Mouse (Mus musculus) intestine, embryonic 14.5 days (tissue): ENCODE data around the gene Parp3. TPM values are rescaled to one million over a fixed set of nuclear protein-coding genes. Genes with fewer than 3 reads are reported as not detected.

ENCODE experiments used
- ATAC-seq: fragments of 200-750 bp; cut with Nextera tagmentation; replicated peaks from 2 replicates; pipeline ENCODE4 v1.8.0; 2017; ENCODE audit warnings: low read depth, moderate number of reproducible peaks, moderate TSS enrichment, moderate library complexity; ENCODE audit not compliant: low FRiP score, low TSS enrichment
- DNase-seq: peaks from one replicate; pipeline ENCODE4 v3.0.0-alpha.2; 2018; ENCODE audit warnings: low spot score
- H3K27ac ChIP-seq: fragments of 300-500 bp; sonication (generic); 2 replicates; pipeline ENCODE4 v1.5.1; 2014; ENCODE audit warnings: low read depth, mild to moderate bottlenecking, control low read depth
- H3K27me3 ChIP-seq: fragments of 300-500 bp; sonication (generic); replicated peaks from 2 replicates; pipeline ENCODE4 v1.6.1; 2014; ENCODE audit warnings: low read length, control low read depth; ENCODE audit not compliant: control insufficient read depth, insufficient read depth
- H3K36me3 ChIP-seq: fragments of 300-500 bp; sonication (generic); 2 replicates; pipeline ENCODE4 v1.6.1; 2014; ENCODE audit warnings: low read length, control low read depth; ENCODE audit not compliant: control insufficient read depth, insufficient read depth
- H3K4me1 ChIP-seq: fragments of 300-500 bp; sonication (generic); replicated peaks from 2 replicates; pipeline ENCODE4 v1.6.1; 2014; ENCODE audit warnings: low read length, control low read depth, mixed read lengths; ENCODE audit not compliant: control insufficient read depth, insufficient read depth
- H3K4me2 ChIP-seq: fragments of 300-500 bp; sonication (generic); 2 replicates; pipeline ENCODE4 v1.6.1; 2014; ENCODE audit warnings: low read length
- H3K4me3 ChIP-seq: fragments of 300-500 bp; sonication (generic); 2 replicates; pipeline ENCODE4 v1.5.1; 2014; ENCODE audit warnings: low read depth, low read length, control low read depth, mixed read lengths
- H3K9ac ChIP-seq: fragments of 300-500 bp; sonication (generic); 2 replicates; pipeline ENCODE4 v1.6.1; 2014; ENCODE audit warnings: mild to moderate bottlenecking, low read length
- H3K9me3 ChIP-seq: fragments of 300-500 bp; sonication (generic); 2 replicates; pipeline ENCODE4 v1.6.1; 2016; ENCODE audit warnings: low read length, control low read depth; ENCODE audit not compliant: control insufficient read depth
- WGBS: fragments of 180-500 bp; shearing (Covaris S2); extraction: QIAGEN DNeasy Blood & Tissue Kit; methylation state at CpG from one replicate; pipeline ENCODE4 v1.1.7; 2014; 5-methylcytosine and 5-hydroxymethylcytosine counted together
- polyA plus RNA-seq: library from polyadenylated mRNA; unstranded; fragments of >200 nt; fragmentation: Nextera tagmentation; extraction: Ambion mirVana; gene quantifications from 2 replicates; pipeline ENCODE4 v1.2.1, GENCODE M21; 2014

The Parp3 gene
- polyA plus RNA-seq, 1 experiment from 2014 or later = 1.7 TPM

DNA sequence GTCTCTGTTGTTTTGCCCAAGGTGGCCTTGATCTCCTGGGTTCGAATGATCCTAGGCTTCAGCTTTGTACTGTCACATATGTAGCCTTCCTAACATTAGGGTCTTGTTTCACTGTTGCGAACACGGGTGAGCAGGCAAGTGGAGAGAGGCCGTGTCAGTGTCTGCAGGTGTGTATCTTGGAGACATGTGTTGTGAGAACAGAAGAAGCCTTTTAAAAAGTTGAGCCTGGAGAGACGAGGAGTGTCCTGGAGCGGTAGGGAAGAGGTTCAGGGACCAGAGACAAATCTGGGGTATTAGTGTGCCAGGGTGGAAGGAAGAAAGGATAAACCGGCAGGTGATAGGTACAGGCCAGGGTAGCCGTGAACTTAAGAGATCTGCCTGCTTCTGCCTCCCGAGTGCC, 1.4 kb upstream of the Parp3 start:
- Histone ChIP-seq H3K4me1 (peaks cover 15% of the 10 kb centered on the region), H3K4me2 (peak overlapping the region; percentile 96), H3K36me3 (peaks cover 22% of the 10 kb centered on the region), H3K4me3 (peak overlapping the region; percentile 85), H3K9me3 (no peaks in the 10 kb centered on the region), H3K27ac (no peak overlapping the region), H3K27me3 (no peaks in the 10 kb centered on the region), H3K9ac (peak overlapping the region; percentile 69)
- DNase-seq (no peak), ATAC-seq (no peak)
- WGBS = 81% methylated on average over 9 of the region's 9 CpGs

DNA sequence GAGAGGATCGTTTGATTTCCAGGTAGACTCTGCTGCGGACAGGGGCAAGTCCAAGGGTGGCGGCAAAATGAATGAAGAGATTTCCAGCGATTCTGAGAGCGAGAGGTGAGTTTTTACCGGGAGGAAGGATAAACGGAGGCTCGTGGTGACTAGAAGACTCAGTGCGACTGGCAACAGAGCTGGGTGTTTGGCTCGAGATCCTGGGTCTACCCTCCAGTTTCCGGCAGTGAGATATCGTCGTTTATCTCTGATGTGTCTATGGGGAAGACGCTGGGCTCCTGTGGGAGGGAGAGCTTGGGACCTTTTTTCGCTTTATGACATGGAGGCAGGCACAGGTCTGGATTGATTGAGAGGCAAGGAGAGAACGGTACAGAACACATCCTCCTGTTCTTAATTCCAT, 900 bp upstream of the Parp3 start:
- Histone ChIP-seq H3K36me3 (peaks cover 18% of the 10 kb centered on the region), H3K4me3 (peak overlapping the region; percentile 85), H3K27ac (no peak overlapping the region), H3K4me1 (peaks cover 15% of the 10 kb centered on the region), H3K9me3 (no peaks in the 10 kb centered on the region), H3K4me2 (peak overlapping the region; percentile 96), H3K27me3 (no peaks in the 10 kb centered on the region), H3K9ac (peak overlapping the region; percentile 69)
- DNase-seq (no peak), ATAC-seq (no peak)
- 2% methylated on average over 16 of the region's 16 CpGs for WGBS

DNA sequence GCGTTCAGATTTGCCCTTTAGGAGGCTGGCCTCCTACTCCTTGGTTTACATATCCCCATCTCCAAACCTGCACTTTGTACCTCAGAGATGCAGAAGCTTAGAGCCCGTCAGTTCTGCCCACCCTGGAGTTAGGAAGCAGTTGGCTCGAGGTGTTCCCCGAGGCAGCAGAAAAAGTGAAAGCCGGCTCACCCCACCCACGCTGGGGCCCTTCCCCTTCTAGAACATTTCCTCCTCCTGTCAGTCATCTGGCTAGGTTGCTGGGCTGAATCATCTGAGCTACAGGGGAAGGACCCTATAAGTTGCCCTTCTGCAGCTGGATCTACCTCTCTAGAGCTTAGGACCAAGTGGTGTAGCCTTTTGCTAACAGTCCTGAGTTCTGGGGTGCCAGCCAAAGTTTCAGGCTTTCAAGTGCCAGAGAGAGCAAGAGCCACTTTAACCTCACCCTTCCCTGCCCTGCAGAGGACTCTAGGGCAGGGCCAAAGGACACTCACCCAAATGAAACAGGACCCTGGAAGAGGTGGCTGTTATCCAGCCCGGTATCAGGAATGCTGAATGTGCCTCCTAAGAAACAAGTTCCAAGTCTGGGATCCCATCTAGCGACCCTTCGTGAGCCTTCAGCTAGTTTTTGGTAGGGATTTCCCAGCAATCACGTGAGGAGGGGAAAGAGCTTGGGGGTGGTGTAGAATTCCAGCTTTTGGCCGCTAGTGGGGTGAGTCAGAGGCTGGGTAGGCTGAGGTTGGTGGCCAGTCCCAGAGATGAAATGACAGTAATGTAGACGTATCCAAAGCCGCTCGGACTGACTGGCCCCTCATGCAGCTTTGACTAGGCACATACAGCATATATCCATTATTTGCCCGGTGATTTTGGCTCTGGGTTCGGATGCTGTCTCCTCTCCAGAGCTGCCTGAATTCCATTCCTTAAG, 486 bp downstream of the Parp3 start:
- Histone ChIP-seq H3K9ac (no peak overlapping the region), H3K36me3 (peaks cover 14% of the 10 kb centered on the region), H3K9me3 (no peaks in the 10 kb centered on the region), H3K27ac (no peak overlapping the region), H3K4me2 (peak overlapping the region; percentile 33), H3K4me3 (no peak overlapping the region), H3K27me3 (no peaks in the 10 kb centered on the region), H3K4me1 (peaks cover 25% of the 10 kb centered on the region)
- DNase-seq (no peak), ATAC-seq (peak; percentile 47; the same call in 1 of the 2 replicates)
- 27% methylated on average over 16 of the region's 16 CpGs for WGBS

- H3K9ac ChIP-seq = no peak within 1 kb of the TSS
- H3K4me3 ChIP-seq = no peak within 1 kb of the TSS
- no peaks in the 10 kb centered on the region for H3K9me3 ChIP-seq
- H3K4me1 ChIP-seq = peaks cover 25% of the 10 kb centered on the region
- peaks cover 9% of the 10 kb centered on the region; the same call in 1 of the 2 replicates for H3K36me3 ChIP-seq
- 90% methylated on average over 10 of the region's 10 CpGs for WGBS
- ATAC-seq (no peak), DNase-seq (no peak)
- peak within 1 kb of the TSS; percentile 33 for H3K4me2 ChIP-seq
- H3K27me3 ChIP-seq = no peaks in the 10 kb centered on the region
- no peak within 1 kb of the TSS for H3K27ac ChIP-seq
Observed at GRCm38 (mm10) chr9:106475663-106476001, 1.1 kb downstream of the Parp3 start, which contains the start of gene Rrp9. Rrp9 (plus strand) TSS chr9:106475963.

DNA sequence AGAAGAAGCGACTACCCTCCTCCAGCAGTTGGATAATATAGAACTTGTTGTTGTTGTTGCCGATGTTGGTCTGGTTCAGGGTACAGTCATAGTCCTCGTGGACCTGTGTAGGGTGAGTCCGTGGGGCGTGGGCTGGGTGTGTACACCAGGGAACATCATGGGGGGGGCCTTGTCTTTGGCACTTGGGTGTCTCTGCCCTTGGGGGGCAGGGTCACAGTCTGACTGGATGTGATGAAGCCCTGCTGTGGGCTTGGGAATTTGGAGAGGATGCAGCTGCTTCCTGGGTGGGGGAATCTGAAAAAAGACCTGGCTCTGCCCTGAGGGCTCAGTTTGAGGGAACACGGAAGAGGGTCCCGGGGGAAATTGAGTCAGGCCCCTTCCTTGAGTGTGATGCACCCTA, 1.7 kb downstream of the Parp3 start:
- Histone ChIP-seq H3K4me2 (no peak overlapping the region), H3K4me3 (no peak overlapping the region), H3K9ac (no peak overlapping the region), H3K4me1 (peaks cover 25% of the 10 kb centered on the region), H3K27me3 (no peaks in the 10 kb centered on the region), H3K9me3 (no peaks in the 10 kb centered on the region), H3K36me3 (peaks cover 5% of the 10 kb centered on the region; the same call in 1 of the 2 replicates), H3K27ac (no peak overlapping the region)
- DNase-seq = no peak
- ATAC-seq = no peak
- WGBS = 71% methylated on average over 7 of the region's 7 CpGs

- Histone ChIP-seq H3K4me3 (no peak overlapping the region), H3K27me3 (no peaks in the 10 kb centered on the region), H3K36me3 (peaks cover 3% of the 10 kb centered on the region; the same call in 1 of the 2 replicates), H3K4me1 (peaks cover 25% of the 10 kb centered on the region), H3K9me3 (no peaks in the 10 kb centered on the region), H3K27ac (no peak overlapping the region), H3K9ac (peak overlapping the region; percentile 31; the same call in 1 of the 2 replicates), H3K4me2 (no peak overlapping the region)
- ATAC-seq (no peak), DNase-seq (peak; percentile 75)
- 9% methylated on average over 6 of the region's 6 CpGs for WGBS
Observed at GRCm38 (mm10) chr9:106474456-106474855, 2.3 kb downstream of the Parp3 start.

- Histone ChIP-seq H3K9me3 (no peaks in the 10 kb centered on the region), H3K27me3 (no peaks in the 10 kb centered on the region), H3K36me3 (no peaks in the 10 kb centered on the region), H3K4me2 (no peak overlapping the region), H3K9ac (no peak overlapping the region), H3K4me3 (no peak overlapping the region), H3K4me1 (peaks cover 25% of the 10 kb centered on the region), H3K27ac (no peak overlapping the region)
- 74% methylated on average over 5 of the region's 5 CpGs for WGBS
- ATAC-seq (no peak), DNase-seq (no peak)
Observed at GRCm38 (mm10) chr9:106473753-106474105, 3.0 kb downstream of the Parp3 start.

GRCm38 (mm10) chr9:106473081-106473752, 3.5 kb downstream of the Parp3 start:
- Histone ChIP-seq H3K36me3 (no peaks in the 10 kb centered on the region), H3K4me3 (no peak overlapping the region), H3K9me3 (no peaks in the 10 kb centered on the region), H3K4me1 (peaks cover 21% of the 10 kb centered on the region), H3K27me3 (no peaks in the 10 kb centered on the region), H3K9ac (no peak overlapping the region), H3K4me2 (no peak overlapping the region), H3K27ac (no peak overlapping the region)
- ATAC-seq (no peak), DNase-seq (no peak)
- WGBS = 91% methylated on average over 16 of the region's 16 CpGs
